Mouse (Mus musculus): Measurements from ENCODE around the gene Gm9970. TPM values are rescaled to one million over a fixed set of nuclear protein-coding genes. Genes with fewer than 3 reads are reported as not detected.

Gene Gm9970
- polyA plus RNA-seq, 1 experiment: not detected

GRCm38 (mm10) chr5:31255971-31256370 is 14.9 kb upstream of the Gm9970 start:
- Histone ChIP-seq H3K4me3 (ENCODE audit: insufficient read depth, low read length) (no peak overlapping the region), H3K27ac (ENCODE audit: insufficient read depth, low read length) (no peak overlapping the region), H3K4me1 (ENCODE audit: control insufficient read depth, insufficient read depth, low read length) (no peaks in the 10 kb centered on the region)
- TF ChIP-seq CTCF (IDR thresholded peaks at IDR 0.05; ENCODE audit: extremely low read depth, insufficient read depth, low read length): no peak

DNA sequence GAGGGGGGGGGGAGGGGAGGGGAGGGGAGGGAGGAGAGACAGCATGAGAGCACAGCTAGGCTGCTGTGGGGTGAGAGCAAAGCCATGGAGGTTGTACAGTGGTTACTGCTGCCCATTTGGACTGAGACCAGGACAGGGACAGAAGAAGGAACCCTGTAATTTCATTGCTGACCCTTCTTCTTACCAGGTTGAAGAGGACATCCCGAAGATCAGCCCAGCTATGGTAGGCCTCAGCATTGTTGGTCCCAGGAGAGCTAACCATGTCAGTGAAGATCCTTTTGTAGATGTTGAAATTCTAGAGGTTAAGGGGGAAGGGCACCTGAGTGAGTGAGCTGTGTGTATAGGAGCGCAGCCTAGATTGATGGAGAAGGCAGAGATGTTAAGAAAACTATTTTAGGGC is 14.3 kb upstream of the Gm9970 start:
- H3K27ac ChIP-seq (ENCODE audit: insufficient read depth, low read length): no peak overlapping the region
- H3K4me3 ChIP-seq (ENCODE audit: insufficient read depth, low read length): no peak overlapping the region
- TF ChIP-seq POLR2A (IDR thresholded peaks at IDR 0.05; ENCODE audit: extremely low read depth, insufficient read depth, low read length): no peak
- no peak for TF ChIP-seq CTCF (IDR thresholded peaks at IDR 0.05; ENCODE audit: extremely low read depth, insufficient read depth, low read length)

GRCm38 (mm10) chr5:31254901-31255300 is 13.9 kb upstream of the Gm9970 start:
- Histone ChIP-seq H3K4me1 (ENCODE audit: control insufficient read depth, insufficient read depth, low read length) (no peaks in the 10 kb centered on the region), H3K27ac (ENCODE audit: insufficient read depth, low read length) (no peak overlapping the region), H3K4me3 (ENCODE audit: insufficient read depth, low read length) (no peak overlapping the region)
- TF ChIP-seq POLR2A (IDR thresholded peaks at IDR 0.05; ENCODE audit: extremely low read depth, insufficient read depth, low read length) (no peak), CTCF (IDR thresholded peaks at IDR 0.05; ENCODE audit: extremely low read depth, insufficient read depth, low read length) (no peak)

More for the DNA sequence above, 14.3 kb upstream of the Gm9970 start:
- H3K4me1 ChIP-seq (ENCODE audit: control insufficient read depth, insufficient read depth, low read length): no peaks in the 10 kb centered on the region

DNA sequence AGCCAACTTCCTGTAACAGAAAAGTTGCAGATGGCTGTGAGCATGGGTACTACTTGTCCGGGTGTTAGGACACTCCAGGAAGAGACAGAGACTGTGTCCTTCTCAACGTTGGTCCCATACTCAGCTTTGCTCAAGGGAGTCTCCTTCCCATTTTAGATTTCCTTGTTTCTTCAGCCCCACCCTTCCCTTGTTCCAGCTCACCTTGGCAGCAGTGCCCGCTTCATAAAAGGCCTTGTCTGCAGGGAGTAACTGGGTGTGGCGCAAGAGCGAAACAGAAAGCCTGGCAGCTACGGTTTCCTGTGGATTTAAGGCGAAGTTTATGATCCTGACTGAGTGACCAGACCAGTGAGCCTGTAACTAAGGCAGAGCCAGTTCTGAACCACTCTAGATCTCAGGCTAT is 13.4 kb upstream of the Gm9970 start:
- Histone ChIP-seq H3K27ac (ENCODE audit: insufficient read depth, low read length) (peak overlapping the region; percentile 28; the same call in 1 of the 2 replicates), H3K4me1 (ENCODE audit: control insufficient read depth, insufficient read depth, low read length) (no peaks in the 10 kb centered on the region), H3K4me3 (ENCODE audit: insufficient read depth, low read length) (no peak overlapping the region)
- TF ChIP-seq POLR2A (IDR thresholded peaks at IDR 0.05; ENCODE audit: extremely low read depth, insufficient read depth, low read length) (no peak), CTCF (IDR thresholded peaks at IDR 0.05; ENCODE audit: extremely low read depth, insufficient read depth, low read length) (no peak)

- TF ChIP-seq POLR2A (IDR thresholded peaks at IDR 0.05; ENCODE audit: extremely low read depth, insufficient read depth, low read length) (no peak), CTCF (IDR thresholded peaks at IDR 0.05; ENCODE audit: extremely low read depth, insufficient read depth, low read length) (no peak)
- no peak overlapping the region for H3K4me3 ChIP-seq (ENCODE audit: insufficient read depth, low read length)
- peak overlapping the region; percentile 28; the same call in 1 of the 2 replicates for H3K27ac ChIP-seq (ENCODE audit: insufficient read depth, low read length)
- H3K4me1 ChIP-seq (ENCODE audit: control insufficient read depth, insufficient read depth, low read length): no peaks in the 10 kb centered on the region
Measured at GRCm38 (mm10) chr5:31253806-31254205, 12.8 kb upstream of the Gm9970 start.

GRCm38 (mm10) chr5:31252795-31253545 is 11.9 kb upstream of the Gm9970 start:
- H3K4me1 ChIP-seq (ENCODE audit: control insufficient read depth, insufficient read depth, low read length): no peaks in the 10 kb centered on the region
- no peak for TF ChIP-seq CTCF (IDR thresholded peaks at IDR 0.05; ENCODE audit: extremely low read depth, insufficient read depth, low read length)
- TF ChIP-seq POLR2A (IDR thresholded peaks at IDR 0.05; ENCODE audit: extremely low read depth, insufficient read depth, low read length): no peak
- no peak overlapping the region for H3K27ac ChIP-seq (ENCODE audit: insufficient read depth, low read length)
- no peak overlapping the region for H3K4me3 ChIP-seq (ENCODE audit: insufficient read depth, low read length)

DNA sequence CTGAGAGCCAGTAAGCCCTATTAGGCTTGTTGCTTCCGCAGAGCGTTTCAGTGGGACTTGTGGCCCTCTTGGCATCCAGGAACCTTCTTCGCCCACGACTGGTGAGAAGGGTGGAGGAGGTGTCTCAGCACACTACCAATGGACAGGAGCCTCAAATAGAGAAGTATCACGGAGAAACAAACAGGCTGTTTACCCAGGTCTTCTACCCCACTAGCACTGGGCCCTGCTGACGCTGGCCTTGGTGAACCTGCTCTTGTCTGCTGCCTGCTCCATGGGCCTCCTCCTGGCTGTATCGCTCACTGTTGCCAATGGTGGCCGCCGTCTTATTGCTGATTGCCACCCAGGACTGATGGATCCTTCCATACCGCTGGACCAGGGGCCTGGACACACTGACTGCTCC is 11.1 kb upstream of the Gm9970 start:
- H3K4me3 ChIP-seq (ENCODE audit: insufficient read depth, low read length): no peak overlapping the region
- no peak overlapping the region for H3K27ac ChIP-seq (ENCODE audit: insufficient read depth, low read length)
- H3K4me1 ChIP-seq (ENCODE audit: control insufficient read depth, insufficient read depth, low read length): no peaks in the 10 kb centered on the region
- TF ChIP-seq CTCF (IDR thresholded peaks at IDR 0.05; ENCODE audit: extremely low read depth, insufficient read depth, low read length): no peak
- TF ChIP-seq POLR2A (IDR thresholded peaks at IDR 0.05; ENCODE audit: extremely low read depth, insufficient read depth, low read length): no peak

DNA sequence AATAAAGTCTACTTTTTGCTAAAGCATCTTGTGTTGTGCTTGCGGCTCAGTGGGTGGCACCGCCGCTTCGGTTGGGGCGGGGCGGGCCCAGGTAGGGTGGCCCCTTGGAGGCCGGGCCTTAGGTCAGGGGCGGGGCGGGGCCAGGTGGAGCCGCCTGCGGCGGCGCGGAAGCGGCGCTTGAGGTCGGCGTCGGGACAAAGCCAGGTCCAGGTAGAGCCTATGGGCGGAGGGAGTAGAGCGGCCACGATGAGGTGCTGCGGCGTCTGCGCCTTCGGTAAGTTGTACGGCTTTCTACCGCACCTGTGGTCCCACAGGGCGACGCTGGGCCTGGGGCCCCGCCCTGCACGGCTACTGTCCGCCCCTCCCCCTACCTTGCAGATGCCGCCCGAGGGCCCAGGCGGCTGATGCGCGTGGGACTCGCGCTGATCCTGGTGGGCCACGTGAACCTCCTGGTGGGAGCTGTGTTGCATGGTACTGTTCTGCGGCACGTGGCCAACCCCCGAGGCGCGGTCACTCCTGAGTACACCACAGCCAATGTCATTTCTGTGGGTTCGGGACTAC is 10.6 kb upstream of the Gm9970 start, which contains the start of gene Krtcap3:
Gene Krtcap3, plus strand, starts transcription at position 151 of the 561 bp plus-strand sequence.
- TF ChIP-seq POLR2A (IDR thresholded peaks at IDR 0.05; ENCODE audit: extremely low read depth, insufficient read depth, low read length) (peak; percentile 11; the same call in 1 of the 2 replicates), CTCF (IDR thresholded peaks at IDR 0.05; ENCODE audit: extremely low read depth, insufficient read depth, low read length) (no peak)
- H3K4me1 ChIP-seq (ENCODE audit: control insufficient read depth, insufficient read depth, low read length): no peaks in the 10 kb centered on the region
- no peak within 1 kb of the TSS for H3K4me3 ChIP-seq (ENCODE audit: insufficient read depth, low read length)
- H3K27ac ChIP-seq (ENCODE audit: insufficient read depth, low read length): no peak within 1 kb of the TSS

GRCm38 (mm10) chr5:31250716-31251115 is 9.7 kb upstream of the Gm9970 start:
- no peak for TF ChIP-seq POLR2A (IDR thresholded peaks at IDR 0.05; ENCODE audit: extremely low read depth, insufficient read depth, low read length)
- TF ChIP-seq CTCF (IDR thresholded peaks at IDR 0.05; ENCODE audit: extremely low read depth, insufficient read depth, low read length): no peak
- no peaks in the 10 kb centered on the region for H3K4me1 ChIP-seq (ENCODE audit: control insufficient read depth, insufficient read depth, low read length)
- H3K4me3 ChIP-seq (ENCODE audit: insufficient read depth, low read length): no peak overlapping the region
- H3K27ac ChIP-seq (ENCODE audit: insufficient read depth, low read length): no peak overlapping the region

DNA sequence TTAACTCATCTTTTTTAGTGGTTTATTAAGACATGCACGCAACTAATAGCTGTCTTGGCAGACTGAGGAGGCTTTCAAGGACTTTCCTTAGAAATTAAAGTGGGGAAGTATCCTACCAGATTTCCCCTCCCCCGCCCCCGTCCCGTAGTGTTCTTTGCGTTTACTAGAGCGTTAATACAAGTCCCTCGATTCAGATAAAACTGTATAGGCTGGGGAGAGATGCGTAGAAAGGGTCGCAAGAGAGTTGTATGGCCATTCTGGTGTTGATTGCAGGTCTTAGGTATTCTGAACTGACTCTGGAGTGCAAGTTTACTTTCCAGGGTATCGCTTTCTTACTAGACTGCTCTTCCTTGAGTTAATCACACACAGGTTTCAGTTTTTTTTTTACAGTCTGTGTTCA is 1.2 kb upstream of the Gm9970 start:
- TF ChIP-seq CTCF (IDR thresholded peaks at IDR 0.05; ENCODE audit: extremely low read depth, insufficient read depth, low read length): no peak
- no peak for TF ChIP-seq POLR2A (IDR thresholded peaks at IDR 0.05; ENCODE audit: extremely low read depth, insufficient read depth, low read length)
- Histone ChIP-seq H3K27ac (ENCODE audit: insufficient read depth, low read length) (no peak overlapping the region), H3K4me1 (ENCODE audit: control insufficient read depth, insufficient read depth, low read length) (peaks cover 2% of the 10 kb centered on the region; the same call in 1 of the 2 replicates), H3K4me3 (ENCODE audit: insufficient read depth, low read length) (peak overlapping the region; percentile 42; the same call in 1 of the 2 replicates)
